Mouse (Mus musculus): ENCODE measurements around the gene Apln. TPM values are rescaled to one million over a fixed set of nuclear protein-coding genes. Genes with fewer than 3 reads are reported as not detected.

Gene Apln
- polyA plus RNA-seq, 1 experiment from 2014 or later = 0.95 TPM

DNA sequence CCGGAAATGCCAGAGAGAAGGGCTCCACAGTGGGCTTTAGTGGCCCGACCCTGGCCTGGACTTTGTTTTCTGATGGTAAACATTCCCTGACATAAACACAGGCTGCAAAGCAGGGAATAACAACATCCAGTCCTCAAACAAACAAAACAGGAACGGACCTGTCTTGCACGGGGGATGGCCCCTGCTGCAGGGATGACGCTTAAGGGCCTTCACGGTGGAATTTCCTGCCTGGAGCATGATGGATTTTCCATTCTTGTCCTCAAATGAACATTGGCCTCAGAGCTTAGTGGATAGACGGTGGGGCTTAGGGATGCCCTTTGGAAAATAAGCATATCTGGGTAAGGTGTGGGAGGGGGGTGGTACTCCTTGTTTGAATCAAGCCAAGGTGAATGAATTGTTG lies 33.5 kb downstream of the Apln start:
- no peaks in the 10 kb centered on the region for H3K27me3 ChIP-seq (replicated peaks; ENCODE audit: control insufficient read depth, insufficient read depth, low read length)
- DNase-seq (ENCODE audit: low spot score) (no peak), ATAC-seq (replicated peaks; ENCODE audit: low FRiP score) (no peak)
- no peaks in the 10 kb centered on the region for H3K4me1 ChIP-seq (replicated peaks; ENCODE audit: control insufficient read depth, insufficient read depth, low read length)
- WGBS = 63% methylated on average over 7 of the region's 7 CpGs
- no peak overlapping the region for H3K4me3 ChIP-seq (ENCODE audit: low read depth, low read length)
- no peak overlapping the region for H3K9ac ChIP-seq (ENCODE audit: low read depth, low read length)
- no peaks in the 10 kb centered on the region for H3K36me3 ChIP-seq (ENCODE audit: control insufficient read depth, insufficient read depth, low read length)
- H3K9me3 ChIP-seq (ENCODE audit: control insufficient read depth, low read length) = no peaks in the 10 kb centered on the region
- no peak overlapping the region for H3K27ac ChIP-seq (ENCODE audit: low read depth, low read length)
- H3K4me2 ChIP-seq = no peak overlapping the region

DNA sequence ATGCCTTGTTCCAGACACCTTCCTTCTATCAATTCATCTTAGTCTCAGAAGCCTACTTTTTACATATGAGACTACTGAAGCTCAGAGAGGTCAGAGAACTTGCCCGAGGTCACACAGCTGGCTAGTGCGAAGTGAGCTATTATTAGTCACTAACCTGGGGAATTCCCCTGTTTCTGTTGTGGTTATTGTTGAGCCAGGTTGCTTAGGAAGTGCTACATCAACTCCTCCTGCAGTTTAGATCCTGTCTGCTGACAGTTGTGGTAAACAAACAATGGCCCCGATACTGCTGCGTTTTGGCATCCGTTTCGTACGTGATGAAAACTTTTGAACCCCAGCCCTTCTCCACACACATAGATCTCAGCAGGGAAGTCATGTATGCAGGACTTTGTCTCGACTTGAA lies 36.2 kb downstream of the Apln start:
- no peak for DNase-seq (ENCODE audit: low spot score)
- Histone ChIP-seq H3K9me3 (ENCODE audit: control insufficient read depth, low read length) (no peaks in the 10 kb centered on the region), H3K4me2 (no peak overlapping the region), H3K9ac (ENCODE audit: low read depth, low read length) (no peak overlapping the region), H3K4me1 (replicated peaks; ENCODE audit: control insufficient read depth, insufficient read depth, low read length) (no peaks in the 10 kb centered on the region), H3K27ac (ENCODE audit: low read depth, low read length) (no peak overlapping the region), H3K4me3 (ENCODE audit: low read depth, low read length) (no peak overlapping the region), H3K36me3 (ENCODE audit: control insufficient read depth, insufficient read depth, low read length) (no peaks in the 10 kb centered on the region), H3K27me3 (replicated peaks; ENCODE audit: control insufficient read depth, insufficient read depth, low read length) (no peaks in the 10 kb centered on the region)
- 66% methylated on average over 8 of the region's 8 CpGs for WGBS
- ATAC-seq (replicated peaks; ENCODE audit: low FRiP score) = no peak

DNA sequence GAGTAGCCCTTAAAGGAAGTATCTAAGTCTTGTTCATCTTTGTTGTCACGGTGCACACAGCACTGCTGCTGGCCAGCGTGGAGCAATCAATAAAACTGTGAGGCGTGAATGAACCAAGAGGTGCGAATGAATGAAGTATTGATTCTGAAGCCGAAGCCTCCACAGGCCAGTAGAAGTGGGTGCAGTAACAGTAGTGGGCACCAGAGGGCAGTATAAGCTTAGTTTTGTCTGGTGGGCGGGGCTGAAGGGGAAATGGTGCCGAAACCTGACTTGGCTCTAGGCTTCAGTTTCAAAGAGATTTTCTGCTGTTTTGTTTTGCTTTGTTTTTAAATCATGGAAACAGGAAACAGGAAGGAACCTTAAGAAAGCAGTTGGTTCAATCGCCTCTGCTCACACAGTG lies 42.0 kb downstream of the Apln start:
- no peak overlapping the region for H3K27ac ChIP-seq (ENCODE audit: low read depth, low read length)
- no peaks in the 10 kb centered on the region for H3K9me3 ChIP-seq (ENCODE audit: control insufficient read depth, low read length)
- H3K4me2 ChIP-seq = peak overlapping the region; percentile 16; the same call in 1 of the 2 replicates
- DNase-seq (ENCODE audit: low spot score) (peak; percentile 51), ATAC-seq (replicated peaks; ENCODE audit: low FRiP score) (no peak)
- no peak overlapping the region for H3K4me3 ChIP-seq (ENCODE audit: low read depth, low read length)
- no peak overlapping the region for H3K9ac ChIP-seq (ENCODE audit: low read depth, low read length)
- 15% methylated on average over 8 of the region's 8 CpGs for WGBS
- H3K27me3 ChIP-seq (replicated peaks; ENCODE audit: control insufficient read depth, insufficient read depth, low read length) = no peaks in the 10 kb centered on the region
- no peaks in the 10 kb centered on the region for H3K36me3 ChIP-seq (ENCODE audit: control insufficient read depth, insufficient read depth, low read length)
- H3K4me1 ChIP-seq (replicated peaks; ENCODE audit: control insufficient read depth, insufficient read depth, low read length) = no peaks in the 10 kb centered on the region

DNA sequence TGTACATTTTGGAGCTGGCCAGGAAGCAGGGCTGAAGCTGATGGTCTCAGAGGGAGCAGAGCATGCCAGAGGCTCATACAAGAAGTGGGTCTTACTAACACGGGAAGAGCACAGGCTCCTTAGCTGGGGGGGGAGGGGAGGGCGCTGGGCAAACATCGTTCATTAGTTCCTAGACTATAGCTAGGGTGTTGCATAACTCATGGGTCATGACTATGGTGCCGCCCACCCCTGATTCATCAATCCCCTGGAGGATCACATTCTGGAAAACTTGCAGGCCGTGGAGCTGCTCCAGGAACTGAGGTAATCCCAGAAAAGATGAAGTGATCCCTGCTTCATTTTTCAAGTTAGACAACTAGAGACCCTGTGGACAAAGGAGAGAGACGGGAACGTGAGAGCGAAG lies 46.6 kb downstream of the Apln start:
- Histone ChIP-seq H3K4me3 (ENCODE audit: low read depth, low read length) (no peak overlapping the region), H3K36me3 (ENCODE audit: control insufficient read depth, insufficient read depth, low read length) (no peaks in the 10 kb centered on the region), H3K4me2 (no peak overlapping the region), H3K4me1 (replicated peaks; ENCODE audit: control insufficient read depth, insufficient read depth, low read length) (no peaks in the 10 kb centered on the region), H3K9me3 (ENCODE audit: control insufficient read depth, low read length) (no peaks in the 10 kb centered on the region), H3K27me3 (replicated peaks; ENCODE audit: control insufficient read depth, insufficient read depth, low read length) (no peaks in the 10 kb centered on the region), H3K9ac (ENCODE audit: low read depth, low read length) (no peak overlapping the region), H3K27ac (ENCODE audit: low read depth, low read length) (no peak overlapping the region)
- 64% methylated on average over 8 of the region's 8 CpGs for WGBS
- DNase-seq (ENCODE audit: low spot score) (no peak), ATAC-seq (replicated peaks; ENCODE audit: low FRiP score) (no peak)

DNA sequence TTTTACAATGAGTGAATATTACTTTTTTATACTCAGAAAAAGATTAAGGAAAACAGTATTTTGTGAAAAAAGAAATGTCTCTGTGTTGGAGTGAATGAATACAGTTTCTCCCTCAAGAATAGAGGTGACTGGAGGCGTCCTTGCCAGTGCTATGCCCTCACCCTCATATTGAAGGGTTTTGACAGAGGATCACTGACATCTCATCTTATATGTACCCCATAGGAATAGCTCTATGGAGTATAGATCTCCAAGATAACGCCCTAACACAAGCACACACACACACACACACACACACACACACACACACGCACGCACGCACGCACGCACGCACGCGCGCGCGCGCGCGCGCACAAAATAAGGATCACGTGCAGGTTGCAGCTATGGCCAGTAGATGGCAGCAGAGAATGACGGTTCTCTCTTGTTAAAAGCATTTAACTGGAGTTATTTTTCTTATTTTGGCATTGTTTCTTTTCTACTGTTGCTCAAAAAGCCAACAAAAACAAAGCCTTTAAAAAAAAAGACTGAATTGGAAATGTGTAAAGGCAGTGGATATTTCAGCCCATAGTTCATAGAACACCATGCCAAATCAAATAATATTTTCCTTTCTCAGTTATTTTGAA lies 49.5 kb downstream of the Apln start:
- 11% methylated on average over 19 of the region's 19 CpGs for WGBS
- no peak for ATAC-seq (replicated peaks; ENCODE audit: low FRiP score)

DNA sequence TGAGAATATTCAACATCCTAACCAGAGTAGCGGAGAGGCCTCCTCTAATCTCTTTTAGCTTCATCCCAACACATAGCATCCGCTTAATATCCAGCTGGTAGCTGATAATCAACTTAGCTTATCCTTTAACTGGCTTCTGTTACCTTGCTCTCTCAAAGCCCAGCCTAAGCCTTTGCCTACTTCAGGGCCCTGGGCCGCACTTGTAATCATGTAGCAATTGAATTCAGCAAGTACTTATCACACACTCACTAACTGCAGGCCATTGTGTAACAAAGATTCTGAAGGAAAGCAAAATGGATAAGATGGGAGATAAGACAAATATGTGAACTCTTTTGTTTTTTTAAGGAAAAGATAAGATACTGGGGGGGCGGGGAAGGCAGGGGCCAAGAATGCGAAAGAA lies 57.6 kb downstream of the Apln start:
- 62% methylated on average over 5 of the region's 5 CpGs for WGBS
- no peak for DNase-seq (ENCODE audit: low spot score)

More for the DNA sequence above, 49.5 kb downstream of the Apln start:
- no peaks in the 10 kb centered on the region for H3K4me1 ChIP-seq (replicated peaks; ENCODE audit: control insufficient read depth, insufficient read depth, low read length)
- H3K9ac ChIP-seq (ENCODE audit: low read depth, low read length) = no peak overlapping the region
- H3K4me2 ChIP-seq = peak overlapping the region; percentile 44
- no peak overlapping the region for H3K27ac ChIP-seq (ENCODE audit: low read depth, low read length)
- DNase-seq (ENCODE audit: low spot score) = no peak
- no peaks in the 10 kb centered on the region for H3K36me3 ChIP-seq (ENCODE audit: control insufficient read depth, insufficient read depth, low read length)
- peak overlapping the region; percentile 12; the same call in 1 of the 2 replicates for H3K4me3 ChIP-seq (ENCODE audit: low read depth, low read length)
- H3K9me3 ChIP-seq (ENCODE audit: control insufficient read depth, low read length) = no peaks in the 10 kb centered on the region
- H3K27me3 ChIP-seq (replicated peaks; ENCODE audit: control insufficient read depth, insufficient read depth, low read length) = no peaks in the 10 kb centered on the region

DNA sequence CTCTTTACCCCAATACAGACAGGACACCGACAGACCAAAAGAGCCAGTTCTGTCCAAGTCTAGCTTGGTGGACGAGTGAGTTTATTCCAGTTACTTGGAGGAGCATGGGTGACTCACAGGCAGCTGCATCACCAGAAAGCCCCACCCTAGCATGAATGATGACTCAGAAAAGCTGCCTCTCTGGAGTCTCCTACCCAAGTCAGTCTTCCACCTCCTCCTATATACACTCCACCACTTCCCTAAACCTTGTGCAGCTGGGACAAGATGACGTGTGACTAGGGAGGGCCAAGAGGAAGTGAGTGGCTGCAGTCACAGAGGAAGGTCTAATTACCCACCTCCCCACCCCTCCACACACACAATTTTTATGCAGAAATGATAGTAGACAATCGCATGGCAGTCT lies 58.1 kb downstream of the Apln start:
- ATAC-seq (replicated peaks; ENCODE audit: low FRiP score) (no peak), DNase-seq (ENCODE audit: low spot score) (no peak)
- H3K9ac ChIP-seq (ENCODE audit: low read depth, low read length) = no peak overlapping the region
- no peaks in the 10 kb centered on the region for H3K9me3 ChIP-seq (ENCODE audit: control insufficient read depth, low read length)
- no peaks in the 10 kb centered on the region for H3K27me3 ChIP-seq (replicated peaks; ENCODE audit: control insufficient read depth, insufficient read depth, low read length)
- H3K4me2 ChIP-seq = no peak overlapping the region
- no peak overlapping the region for H3K4me3 ChIP-seq (ENCODE audit: low read depth, low read length)
- H3K27ac ChIP-seq (ENCODE audit: low read depth, low read length) = no peak overlapping the region
- H3K36me3 ChIP-seq (ENCODE audit: control insufficient read depth, insufficient read depth, low read length) = no peaks in the 10 kb centered on the region
- no peaks in the 10 kb centered on the region for H3K4me1 ChIP-seq (replicated peaks; ENCODE audit: control insufficient read depth, insufficient read depth, low read length)
- 62% methylated on average over 4 of the region's 4 CpGs for WGBS

More for the DNA sequence above, 57.6 kb downstream of the Apln start:
- Histone ChIP-seq H3K9ac (ENCODE audit: low read depth, low read length) (no peak overlapping the region), H3K27me3 (replicated peaks; ENCODE audit: control insufficient read depth, insufficient read depth, low read length) (no peaks in the 10 kb centered on the region), H3K4me3 (ENCODE audit: low read depth, low read length) (no peak overlapping the region), H3K4me2 (no peak overlapping the region), H3K27ac (ENCODE audit: low read depth, low read length) (no peak overlapping the region), H3K9me3 (ENCODE audit: control insufficient read depth, low read length) (no peaks in the 10 kb centered on the region), H3K36me3 (ENCODE audit: control insufficient read depth, insufficient read depth, low read length) (no peaks in the 10 kb centered on the region), H3K4me1 (replicated peaks; ENCODE audit: control insufficient read depth, insufficient read depth, low read length) (no peaks in the 10 kb centered on the region)
- ATAC-seq (replicated peaks; ENCODE audit: low FRiP score) = no peak

Other genes starting within 250 kb of the Apln start
- 14.9 and 17.0 TPM in 2 replicates for gene Smarca1, start 141.9 kb downstream of the Apln start, polyA plus RNA-seq (2014; fragmentation: Nextera tagmentation; extraction: Ambion mirVana)
- gene Ocrl, start 122.5 kb downstream of the Apln start, polyA plus RNA-seq (2014; fragmentation: Nextera tagmentation; extraction: Ambion mirVana) = 11.8 and 12.8 TPM in 2 replicates
- gene Xpnpep2, start 73.9 kb upstream of the Apln start, polyA plus RNA-seq (2014; fragmentation: Nextera tagmentation; extraction: Ambion mirVana) = 0.29 and 0.40 TPM in 2 replicates
- 11.5 and 15.5 TPM in 2 replicates for gene Sash3, start 111.6 kb upstream of the Apln start, polyA plus RNA-seq (2014; fragmentation: Nextera tagmentation; extraction: Ambion mirVana)
- gene Zdhhc9, start 174.0 kb upstream of the Apln start, polyA plus RNA-seq (2014; fragmentation: Nextera tagmentation; extraction: Ambion mirVana) = 2.6 and 3.1 TPM in 2 replicates
- 31.3 and 36.0 TPM in 2 replicates for gene Utp14a, start 222.0 kb upstream of the Apln start, polyA plus RNA-seq (2014; fragmentation: Nextera tagmentation; extraction: Ambion mirVana)